Mouse (Mus musculus) C2C12 (cell line): ENCODE measurements around the gene Dab2.

ENCODE experiments used
- CTCF ChIP-seq: IDR thresholded peaks from one replicate; pipeline ENCODE4 v1.5.1; 2011; ENCODE audit not compliant: control insufficient read depth, insufficient read depth, insufficient read length
- MAX ChIP-seq: IDR thresholded peaks from one replicate; pipeline ENCODE4 v1.6.1; 2011; ENCODE audit warnings: mild to moderate bottlenecking, control low read depth
- MYOD1 ChIP-seq: IDR thresholded peaks from one replicate; pipeline ENCODE4 v1.6.1; 2011; ENCODE audit warnings: low read depth; ENCODE audit not compliant: control insufficient read depth, insufficient read length
- USF1 ChIP-seq: IDR thresholded peaks from one replicate; pipeline ENCODE4 v1.6.1; 2011; ENCODE audit warnings: low read depth, mild to moderate bottlenecking, control low read depth, moderate library complexity

DNA sequence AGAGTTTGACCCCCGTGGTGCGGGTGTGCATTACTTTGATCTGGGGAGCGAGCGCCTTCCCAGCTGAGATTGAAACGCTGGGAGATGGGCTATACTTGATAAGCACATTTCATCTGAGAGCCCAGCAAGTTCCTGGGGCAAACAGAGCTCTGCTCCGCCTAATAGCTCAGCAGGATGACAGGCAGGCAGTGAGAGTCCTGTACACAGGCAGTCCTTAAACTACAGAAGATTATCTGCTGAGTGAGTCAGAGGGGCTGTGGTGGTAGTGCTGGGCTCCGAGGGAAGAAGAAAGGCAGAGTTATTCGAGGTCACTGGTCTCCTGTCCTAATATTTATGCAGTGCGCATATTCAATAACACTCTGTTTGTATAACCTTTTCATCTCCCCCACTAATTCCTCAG lies 149.3 kb downstream of the Dab2 start:
- TF ChIP-seq USF1 (no peak), CTCF (no peak), MYOD1 (no peak), MAX (no peak)
